Mouse (Mus musculus) ES-Bruce4 (cell line): ENCODE results near the gene Foxo1. TPM values are rescaled to one million over a fixed set of nuclear protein-coding genes. Genes with fewer than 3 reads are reported as not detected.
A peak's percentile ranks its signal among the peaks of the same experiment; 100 is the strongest.

Experiments used
- H3K27ac ChIP-seq: 2 replicates; pipeline ENCODE4 v1.5.1; 2012; ENCODE audit warnings: low read length, inconsistent platforms; ENCODE audit not compliant: insufficient read depth
- H3K27me3 ChIP-seq: 2 replicates; pipeline ENCODE4 v1.6.1; 2012; ENCODE audit warnings: mild to moderate bottlenecking, low read length, inconsistent platforms; ENCODE audit not compliant: control insufficient read depth, poor library complexity, insufficient read depth, severe bottlenecking
- H3K36me3 ChIP-seq: 2 replicates; pipeline ENCODE4 v1.6.1; 2012; ENCODE audit warnings: inconsistent platforms, mild to moderate bottlenecking, low read length, moderate library complexity; ENCODE audit not compliant: control insufficient read depth, poor library complexity, insufficient read depth, severe bottlenecking
- H3K4me1 ChIP-seq: one replicate; pipeline ENCODE4 v1.8.1; 2011; ENCODE audit warnings: low read length; ENCODE audit not compliant: control insufficient read depth, insufficient read depth
- H3K4me3 ChIP-seq: 2 replicates; pipeline ENCODE4 v1.5.1; 2011; ENCODE audit warnings: low read depth, mild to moderate bottlenecking, low read length
- H3K9ac ChIP-seq: 2 replicates; pipeline ENCODE4 v1.6.1; 2012; ENCODE audit warnings: low read depth, mild to moderate bottlenecking, inconsistent platforms; ENCODE audit not compliant: poor library complexity, severe bottlenecking
- H3K9me3 ChIP-seq: replicated peaks from 2 replicates; pipeline ENCODE4 v1.6.1; 2012; ENCODE audit warnings: mild to moderate bottlenecking, low read length, inconsistent platforms; ENCODE audit not compliant: control insufficient read depth, poor library complexity, insufficient read depth, severe bottlenecking
- CTCF ChIP-seq: IDR thresholded peaks from one replicate; pipeline ENCODE4 v1.8.1; 2011; ENCODE audit warnings: low read depth, low read length
- EP300 ChIP-seq: IDR thresholded peaks from 2 replicates; pipeline ENCODE4 v1.6.1; 2011; ENCODE audit warnings: low read depth, low read length; ENCODE audit not compliant: insufficient read depth
- POLR2A ChIP-seq: IDR thresholded peaks from one replicate; pipeline ENCODE4 v1.8.1; 2011; ENCODE audit warnings: low read length; ENCODE audit not compliant: insufficient read depth
- polyA plus RNA-seq: library from polyadenylated mRNA; stranded (reverse); fragments of >200 nt; gene quantifications from 2 replicates; pipeline ENCODE4 v1.2.4, GENCODE M21; 2011; ENCODE audit warnings: low read depth; ENCODE audit not compliant: missing spikeins, insufficient read depth, insufficient read length

The Foxo1 gene
- polyA plus RNA-seq, 1 experiment = 22.9 TPM

DNA sequence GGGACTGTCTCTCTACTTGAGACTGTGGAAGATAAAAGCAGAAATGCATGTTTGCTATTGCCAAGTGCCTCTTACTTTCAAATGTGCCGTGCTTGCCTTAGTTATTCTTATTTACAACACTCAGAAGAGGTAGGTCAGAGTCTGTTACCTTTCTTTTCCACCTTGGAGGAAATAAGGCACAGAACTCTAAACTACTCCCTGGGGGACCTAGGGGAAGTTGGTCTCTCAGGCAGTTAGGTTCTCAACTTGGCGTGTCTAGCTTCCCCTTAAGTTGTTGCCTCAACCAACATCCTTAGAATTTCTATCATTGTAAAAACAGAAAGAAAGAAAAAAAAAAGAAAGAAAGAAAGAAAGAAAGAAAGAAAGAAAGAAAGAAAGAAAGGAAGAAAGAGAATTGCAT lies 124.4 kb downstream of the Foxo1 start:
- H3K9ac ChIP-seq = no peak overlapping the region
- TF ChIP-seq CTCF (no peak), POLR2A (no peak), EP300 (no peak)
- no peak overlapping the region for H3K27ac ChIP-seq
- no peaks in the 10 kb centered on the region for H3K36me3 ChIP-seq
- H3K9me3 ChIP-seq = no peaks in the 10 kb centered on the region
- no peaks in the 10 kb centered on the region for H3K4me1 ChIP-seq
- no peak overlapping the region for H3K4me3 ChIP-seq
- no peaks in the 10 kb centered on the region for H3K27me3 ChIP-seq

DNA sequence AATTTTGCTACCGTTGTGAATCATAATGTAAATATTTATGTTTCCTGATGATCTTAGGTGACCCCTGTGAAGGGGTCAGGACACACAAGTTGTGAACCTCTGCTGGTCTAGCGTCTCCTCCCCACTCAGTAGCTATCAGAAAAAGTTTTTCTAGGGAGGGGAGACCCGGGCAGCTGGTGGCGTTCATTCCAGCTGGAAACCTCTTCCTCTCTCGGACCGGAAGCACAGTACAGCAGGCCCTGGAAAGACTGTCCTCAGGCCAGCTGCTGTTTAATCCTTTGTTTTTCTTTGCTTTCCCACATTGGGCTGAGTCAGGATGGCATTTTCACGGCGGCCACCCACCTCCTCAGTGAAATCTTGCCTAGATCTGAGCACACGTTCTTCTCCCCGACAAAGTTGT lies 125.0 kb downstream of the Foxo1 start:
- Histone ChIP-seq H3K4me1 (peaks cover 2% of the 10 kb centered on the region), H3K27me3 (no peaks in the 10 kb centered on the region), H3K9me3 (no peaks in the 10 kb centered on the region), H3K4me3 (no peak overlapping the region), H3K27ac (no peak overlapping the region), H3K36me3 (no peaks in the 10 kb centered on the region), H3K9ac (no peak overlapping the region)
- no peak for TF ChIP-seq POLR2A
- TF ChIP-seq EP300 = no peak
- no peak for TF ChIP-seq CTCF

DNA sequence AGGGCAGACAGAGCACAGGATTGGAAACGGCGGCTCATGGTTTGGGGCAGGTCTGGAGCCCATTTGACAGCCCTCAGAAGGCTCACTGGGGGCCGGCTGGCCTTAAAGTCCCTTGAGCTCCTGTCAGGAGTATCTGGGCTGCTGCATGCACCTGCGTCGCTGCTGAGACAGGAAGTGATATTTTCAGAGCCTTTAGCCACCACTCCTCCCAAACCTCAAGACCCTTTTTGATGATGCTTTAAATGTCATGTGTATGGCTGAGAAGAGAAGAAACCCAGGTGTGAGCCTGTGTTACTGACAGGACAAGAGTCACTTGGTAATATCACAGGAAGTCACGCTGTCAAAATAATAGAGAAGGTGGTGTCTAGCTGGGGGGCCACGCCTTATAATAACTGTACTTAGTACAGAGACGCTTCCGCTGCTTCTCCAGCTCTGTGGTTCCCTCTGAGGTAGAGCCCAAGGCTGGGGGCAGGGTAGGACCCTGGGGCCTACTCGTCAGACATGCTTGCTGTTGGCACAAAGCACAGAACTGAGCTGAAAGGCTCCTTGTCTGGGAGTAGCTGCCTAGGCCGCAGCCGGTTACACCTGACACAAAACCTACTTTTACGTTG lies 128.1 kb downstream of the Foxo1 start:
- Histone ChIP-seq H3K4me1 (peaks cover 7% of the 10 kb centered on the region), H3K27me3 (no peaks in the 10 kb centered on the region), H3K36me3 (no peaks in the 10 kb centered on the region), H3K27ac (no peak overlapping the region), H3K9ac (no peak overlapping the region), H3K9me3 (no peaks in the 10 kb centered on the region), H3K4me3 (no peak overlapping the region)
- no peak for TF ChIP-seq CTCF
- TF ChIP-seq POLR2A = no peak
- no peak for TF ChIP-seq EP300

DNA sequence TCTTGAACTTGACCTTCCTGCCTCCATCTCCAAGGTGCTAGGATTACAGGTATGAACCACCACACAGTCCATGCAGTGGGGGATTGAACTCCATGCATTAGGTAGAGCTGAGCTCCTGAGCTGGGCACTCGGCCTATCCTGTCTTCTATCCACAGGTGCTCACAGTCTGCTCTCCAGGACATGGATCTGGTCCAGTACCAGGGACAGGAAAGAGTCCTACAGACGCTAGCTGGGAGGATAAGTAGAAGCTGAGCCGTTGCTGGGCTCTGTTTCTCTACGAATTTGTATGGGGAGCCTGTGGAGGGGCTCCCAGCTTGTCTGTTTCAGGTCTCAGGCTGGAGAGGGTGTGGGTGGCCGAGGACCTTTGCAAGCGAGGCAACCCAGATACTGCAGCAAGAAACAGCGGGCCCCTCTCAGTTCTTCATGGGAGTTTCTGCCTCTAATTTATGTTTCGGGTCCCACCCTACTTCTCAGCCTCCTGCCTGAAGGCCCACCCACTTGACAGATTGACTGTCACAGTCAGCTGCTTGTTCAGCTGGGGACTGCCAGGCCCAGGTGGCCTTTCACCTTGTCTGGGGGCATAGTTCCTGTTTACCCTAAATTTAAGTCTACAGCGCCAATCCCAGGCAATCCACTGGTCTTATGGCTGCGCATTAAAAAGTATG lies 128.9 kb downstream of the Foxo1 start:
- Histone ChIP-seq H3K4me3 (no peak overlapping the region), H3K36me3 (no peaks in the 10 kb centered on the region), H3K9ac (no peak overlapping the region), H3K27me3 (no peaks in the 10 kb centered on the region), H3K27ac (no peak overlapping the region), H3K9me3 (no peaks in the 10 kb centered on the region), H3K4me1 (peaks cover 7% of the 10 kb centered on the region)
- TF ChIP-seq CTCF (no peak), POLR2A (no peak), EP300 (no peak)

DNA sequence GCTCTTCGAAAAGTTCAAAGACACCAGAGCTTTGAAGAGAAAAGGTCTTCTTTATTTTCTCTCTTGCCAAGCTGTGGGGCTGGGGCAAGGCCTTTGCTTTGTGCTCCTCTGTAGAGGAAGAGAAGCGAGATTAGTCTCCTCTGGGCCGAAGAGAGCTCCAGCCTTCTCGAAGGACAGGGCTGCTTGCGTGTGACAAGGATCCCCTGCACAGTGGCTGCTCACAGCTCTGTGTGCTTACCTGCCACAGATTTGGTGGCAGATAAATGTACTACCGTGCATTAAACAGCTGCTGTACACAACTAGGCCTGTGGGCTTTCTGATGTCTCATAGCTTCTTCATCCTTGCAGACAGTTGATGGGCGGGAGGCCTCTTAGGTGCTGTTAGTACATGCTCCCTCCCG lies 129.8 kb downstream of the Foxo1 start:
- TF ChIP-seq CTCF = no peak
- no peak for TF ChIP-seq EP300
- TF ChIP-seq POLR2A = no peak
- Histone ChIP-seq H3K4me1 (peaks cover 7% of the 10 kb centered on the region), H3K4me3 (no peak overlapping the region), H3K9me3 (no peaks in the 10 kb centered on the region), H3K27ac (no peak overlapping the region), H3K36me3 (no peaks in the 10 kb centered on the region), H3K9ac (no peak overlapping the region), H3K27me3 (no peaks in the 10 kb centered on the region)

DNA sequence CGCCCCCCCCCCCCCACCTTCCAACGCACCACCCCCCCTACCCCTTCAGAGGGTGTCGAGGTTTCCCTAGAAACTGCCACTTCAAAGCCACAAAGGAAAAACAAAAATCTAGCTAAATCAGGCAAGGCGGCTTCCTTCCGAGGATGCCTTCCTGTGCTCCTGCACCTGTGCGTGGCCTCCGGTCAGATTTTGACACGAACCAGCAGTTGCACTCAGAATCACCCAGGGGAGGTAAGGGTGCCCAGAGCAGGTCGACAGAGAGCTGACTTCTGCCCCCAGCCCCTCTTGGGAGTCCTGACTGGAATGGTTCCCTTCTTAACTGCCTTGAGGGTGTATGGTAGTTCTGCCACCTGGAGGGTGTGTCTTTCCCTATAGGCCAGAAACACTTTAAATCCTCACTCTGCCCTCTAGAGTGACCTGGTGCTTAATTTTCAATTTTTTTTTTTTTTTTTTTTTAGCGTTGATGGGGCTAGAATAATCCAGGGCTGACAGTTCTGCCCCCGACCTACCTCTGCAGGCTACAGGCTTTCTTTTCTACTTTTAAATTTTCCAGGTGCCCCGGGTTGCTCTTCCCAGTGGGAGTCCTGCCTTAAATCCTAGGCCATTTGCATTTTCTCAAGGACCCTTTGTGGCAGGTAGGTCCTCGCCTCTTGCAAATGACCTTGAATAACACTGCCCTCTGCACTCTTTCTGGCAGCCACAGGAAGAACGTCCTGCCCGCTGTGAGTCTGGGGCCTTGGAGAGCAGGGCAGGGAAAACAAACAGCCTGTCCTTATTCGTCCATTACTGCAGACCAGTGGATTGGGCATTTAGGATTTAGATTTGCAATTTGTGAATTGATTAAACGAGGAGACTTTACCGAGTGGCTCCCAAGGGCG lies 132.4 kb downstream of the Foxo1 start:
- H3K4me1 ChIP-seq = peaks cover 7% of the 10 kb centered on the region
- no peaks in the 10 kb centered on the region for H3K27me3 ChIP-seq
- H3K9me3 ChIP-seq = no peaks in the 10 kb centered on the region
- H3K36me3 ChIP-seq = no peaks in the 10 kb centered on the region
- peak overlapping the region; percentile 86 for H3K27ac ChIP-seq
- H3K9ac ChIP-seq = peak overlapping the region; percentile 26
- H3K4me3 ChIP-seq = peak overlapping the region; percentile 19; the same call in 1 of the 2 replicates
- no peak for TF ChIP-seq POLR2A
- peak; percentile 98 for TF ChIP-seq EP300
